Mouse (Mus musculus): ENCODE results near the gene Cyth1. TPM values are rescaled to one million over a fixed set of nuclear protein-coding genes. Genes with fewer than 3 reads are reported as not detected.

The Cyth1 gene
- total RNA-seq, 2 experiments from 2014 or later = 28.6 to 35.8 TPM

DNA sequence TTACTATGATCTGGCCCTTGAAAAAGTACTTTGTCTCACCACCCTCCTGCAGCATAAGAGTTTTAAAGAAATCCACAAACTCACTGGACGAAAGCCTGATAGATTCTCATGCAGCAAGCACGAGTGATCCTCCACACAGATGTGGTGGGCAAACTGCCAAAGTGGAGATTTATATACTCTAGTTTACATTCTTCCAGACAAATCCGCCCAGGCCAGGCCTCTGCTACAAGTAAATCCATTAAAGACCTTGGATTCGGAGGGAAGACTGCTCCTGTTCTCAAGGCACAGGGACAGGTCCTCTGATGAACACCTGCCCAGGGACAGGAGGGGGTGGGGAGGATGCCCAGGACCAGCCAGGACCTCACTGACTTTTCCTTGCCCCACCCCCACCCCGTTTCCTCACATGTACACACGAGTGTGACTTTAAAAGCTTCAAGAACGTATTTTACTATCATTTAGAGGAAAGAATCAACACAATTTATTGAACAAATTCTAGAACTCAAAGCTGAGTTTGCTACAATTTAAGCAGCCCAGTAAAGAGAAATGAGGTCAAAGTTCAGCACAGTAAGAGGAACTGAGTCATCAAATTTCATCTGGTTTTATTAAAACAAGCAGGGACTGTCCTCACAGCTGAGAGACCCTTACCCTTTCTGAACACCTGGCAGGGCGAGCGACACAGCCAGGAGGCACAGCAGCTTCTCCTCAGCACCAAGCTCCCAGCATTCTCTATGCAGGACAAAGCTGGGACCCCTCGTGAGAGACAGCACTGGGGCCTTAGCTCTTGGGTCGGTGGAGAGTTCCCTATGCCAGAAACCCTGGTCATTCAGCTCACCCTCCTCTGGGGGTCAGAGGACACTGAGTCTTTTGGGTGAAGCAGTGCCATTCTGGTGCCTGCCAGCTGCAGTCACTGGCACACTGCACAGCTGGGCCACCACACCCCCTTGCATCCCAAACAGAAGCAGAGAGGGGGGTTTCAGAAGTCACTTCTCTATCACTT is 47.3 kb downstream of the Cyth1 start:
- DNase-seq = no peak

GRCm38 (mm10) chr11:118198296-118198600 is 50.1 kb downstream of the Cyth1 start:
- DNase-seq = no peak

GRCm38 (mm10) chr11:118197508-118198295 is 50.7 kb downstream of the Cyth1 start:
- peak; percentile 48 to 75 for DNase-seq

- peak; percentile 63 to 64 for DNase-seq
Observed at GRCm38 (mm10) chr11:118196824-118197388, 51.5 kb downstream of the Cyth1 start.

- DNase-seq = peak; percentile 82 to 92
Observed at GRCm38 (mm10) chr11:118193390-118194147, 54.8 kb downstream of the Cyth1 start.

DNA sequence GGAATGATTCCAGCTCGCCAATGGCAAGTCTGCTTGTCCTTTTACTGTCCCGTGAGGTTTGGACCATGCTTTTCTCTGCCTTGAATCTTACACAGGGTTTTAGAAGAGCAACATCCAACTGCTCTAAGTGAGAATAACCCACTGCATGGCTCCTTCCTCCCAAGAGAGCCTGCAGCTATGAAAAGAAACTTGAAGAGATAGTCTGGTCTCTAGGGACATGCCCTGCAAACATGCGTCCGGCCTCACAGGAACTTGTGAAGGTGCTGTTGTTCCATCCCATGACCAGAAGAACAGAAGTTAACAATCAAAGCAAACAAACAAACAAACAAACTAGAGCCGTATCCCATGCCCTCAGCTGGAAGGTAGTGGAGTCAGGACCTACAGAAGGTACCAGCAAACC is 55.4 kb downstream of the Cyth1 start:
- DNase-seq = no peak

DNA sequence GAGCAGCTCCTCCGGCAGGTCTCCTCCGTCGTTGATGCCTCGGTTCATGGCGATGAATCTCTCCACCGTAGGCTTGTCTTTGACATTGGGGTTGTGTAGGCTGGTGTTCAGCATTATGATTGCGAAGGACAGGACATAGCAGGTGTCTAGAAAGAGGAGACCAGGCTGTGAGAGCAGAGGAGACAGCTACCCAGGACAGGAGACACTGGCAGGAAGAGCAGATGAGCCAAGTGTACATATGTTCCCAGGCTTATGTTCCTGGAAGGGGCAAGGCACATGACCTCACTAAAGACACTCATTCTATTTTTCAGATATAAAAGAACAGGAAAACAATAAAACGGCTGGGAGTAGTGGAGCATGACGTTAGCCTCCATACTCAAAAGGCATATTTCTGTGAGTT is 65.6 kb downstream of the Cyth1 start:
- no peak for DNase-seq

- DNase-seq = no peak
Observed at GRCm38 (mm10) chr11:118182353-118182752, 66.0 kb downstream of the Cyth1 start.

DNA sequence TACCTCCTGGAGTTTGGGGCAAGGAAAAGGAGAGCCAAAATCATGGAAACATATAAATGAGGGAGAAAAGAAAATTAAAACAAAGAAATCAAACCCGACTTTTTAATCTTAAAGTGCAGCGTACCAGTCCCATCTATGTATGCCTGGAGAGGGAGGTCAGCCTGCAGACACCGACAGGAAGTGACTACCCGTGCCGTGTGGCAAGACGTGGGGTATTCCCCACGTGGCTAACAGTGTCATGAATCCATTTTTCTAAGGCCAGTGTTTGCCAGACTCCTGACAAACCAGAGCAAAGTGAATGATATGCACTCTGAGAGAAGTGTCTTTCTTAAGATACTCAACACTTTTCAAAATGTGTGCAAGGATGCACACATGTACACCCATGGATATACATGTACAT is 68.2 kb downstream of the Cyth1 start:
- DNase-seq = no peak

DNA sequence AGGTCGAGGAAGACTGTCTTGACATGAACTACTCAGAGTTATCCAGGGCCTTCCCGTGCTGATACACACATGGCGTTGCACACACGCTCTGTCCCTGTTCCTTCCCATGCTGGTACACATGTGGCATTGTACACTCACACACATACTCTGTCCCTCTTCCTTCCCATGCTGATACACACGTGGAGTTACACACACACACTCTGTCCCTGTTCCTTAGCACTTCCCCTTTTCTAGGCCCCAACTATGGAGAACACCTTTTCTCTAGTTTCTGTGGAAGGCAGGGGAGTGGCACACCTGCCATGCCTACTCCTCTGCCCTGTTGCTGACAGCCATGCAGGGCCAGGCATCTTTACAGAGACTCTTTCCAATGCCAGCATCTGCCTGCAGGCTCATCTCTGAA is 70.2 kb downstream of the Cyth1 start:
- DNase-seq = no peak

- DNase-seq = no peak
Observed at GRCm38 (mm10) chr11:118174752-118175151, 73.6 kb downstream of the Cyth1 start.

GRCm38 (mm10) chr11:118172768-118173167 is 75.6 kb downstream of the Cyth1 start:
- peak in 1 of 2 experiments; percentile 39 for DNase-seq

DNA sequence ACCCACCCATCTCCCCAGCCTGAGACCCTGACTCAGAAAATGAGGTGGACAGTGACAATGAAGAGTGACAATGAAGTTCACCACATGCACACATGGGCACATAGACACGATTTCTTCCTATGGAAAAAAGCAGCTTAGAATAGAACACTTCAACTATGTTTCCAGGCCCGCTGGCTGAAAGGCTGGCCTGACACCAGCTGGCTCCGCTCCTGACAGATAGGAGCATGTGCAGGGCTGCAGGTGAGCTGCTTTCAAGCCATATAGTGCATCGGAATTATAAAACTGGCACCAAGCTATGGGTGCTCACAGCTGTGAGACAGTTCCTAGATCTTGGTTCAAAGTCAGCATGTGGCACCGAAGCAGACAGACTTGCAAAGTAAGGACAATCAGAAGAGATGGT is 78.1 kb downstream of the Cyth1 start:
- no peak for DNase-seq

- no peak for DNase-seq
Observed at GRCm38 (mm10) chr11:118168714-118169113, 79.7 kb downstream of the Cyth1 start.

DNA sequence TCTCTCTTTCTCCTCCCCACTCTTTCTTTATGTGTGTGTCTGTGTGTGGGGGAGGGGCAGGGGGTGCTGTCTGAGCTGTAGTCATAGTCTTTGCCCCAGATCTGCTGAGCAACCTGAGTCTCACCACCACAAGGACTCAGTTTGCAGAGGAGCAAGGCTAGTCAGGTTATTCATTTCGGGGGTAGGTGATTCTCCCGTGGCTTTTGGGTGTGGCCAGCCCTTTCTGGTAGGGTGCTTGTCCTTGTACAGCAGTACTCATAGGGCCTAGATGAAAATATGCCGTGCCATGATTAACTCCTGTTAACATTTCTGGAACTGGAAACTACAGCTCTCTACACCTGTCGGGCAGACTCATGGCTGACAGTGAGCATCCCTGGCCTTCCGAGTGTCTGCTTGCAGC is 81.8 kb downstream of the Cyth1 start:
- peak; percentile 25 to 49 for DNase-seq

DNA sequence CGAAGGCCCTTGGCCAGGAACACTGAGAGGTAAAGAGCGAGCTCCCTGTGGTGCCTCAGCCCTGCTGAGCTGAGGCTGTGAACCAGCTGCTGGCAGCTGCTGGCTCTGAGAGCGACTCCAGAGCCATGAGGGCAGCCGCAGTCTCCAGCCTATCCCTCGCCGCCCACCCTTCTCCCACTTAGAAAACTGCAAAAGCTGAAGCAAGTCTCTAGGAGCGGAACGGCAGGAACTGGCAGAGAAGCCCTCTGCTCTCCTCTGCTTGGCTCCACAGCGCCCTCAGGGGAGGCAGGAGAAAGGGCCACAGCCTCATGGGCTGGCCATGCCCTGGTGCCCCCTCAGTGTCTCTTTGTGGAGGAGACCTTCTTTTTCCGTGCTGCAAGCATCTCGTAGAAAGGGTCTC is 82.7 kb downstream of the Cyth1 start:
- no peak for DNase-seq

GRCm38 (mm10) chr11:118164566-118164965 is 83.8 kb downstream of the Cyth1 start:
- DNase-seq = no peak

GRCm38 (mm10) chr11:118162245-118162644 is 86.1 kb downstream of the Cyth1 start:
- DNase-seq = no peak

DNA sequence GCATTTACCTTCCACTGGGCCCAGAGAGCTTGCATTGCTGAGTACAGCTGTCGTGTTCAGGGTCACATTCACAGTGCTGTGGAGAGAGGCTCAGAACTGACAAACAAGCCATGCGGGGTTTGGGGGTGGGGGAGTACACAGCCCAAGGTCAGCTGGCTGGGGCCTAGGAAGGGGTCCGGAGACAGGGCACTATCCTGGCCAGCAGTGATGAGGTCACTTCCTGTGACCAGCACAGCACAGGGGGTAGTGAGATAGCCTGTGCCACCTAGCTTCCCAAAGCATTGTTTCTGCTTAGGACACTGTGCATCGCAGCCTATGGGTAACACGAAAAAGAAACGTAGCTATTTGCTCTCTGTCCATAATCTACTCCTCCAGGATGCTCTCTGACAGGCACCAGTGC is 87.2 kb downstream of the Cyth1 start:
- DNase-seq = peak in 1 of 2 experiments; percentile 29

- DNase-seq = peak; percentile 16 to 42
Observed at GRCm38 (mm10) chr11:118160763-118161162, 87.6 kb downstream of the Cyth1 start.

DNA sequence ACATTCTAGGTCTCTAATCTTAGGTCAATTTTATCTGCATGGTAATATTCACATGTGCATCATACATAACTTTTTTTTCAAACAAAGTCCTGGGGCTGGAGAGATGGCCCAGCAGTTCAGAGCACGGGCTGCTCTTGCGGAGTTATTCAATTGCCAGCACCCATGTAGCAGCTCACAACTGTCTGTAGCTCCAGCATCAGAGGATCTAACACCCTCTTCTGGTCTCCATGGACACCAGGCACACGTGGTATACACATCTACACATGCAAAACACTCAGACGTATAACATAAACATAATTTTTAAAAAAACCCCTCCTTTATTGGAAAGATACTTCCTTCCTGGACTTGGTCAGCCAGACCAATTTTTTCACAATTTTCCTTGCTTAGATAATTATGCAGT is 89.6 kb downstream of the Cyth1 start:
- no peak for DNase-seq

DNA sequence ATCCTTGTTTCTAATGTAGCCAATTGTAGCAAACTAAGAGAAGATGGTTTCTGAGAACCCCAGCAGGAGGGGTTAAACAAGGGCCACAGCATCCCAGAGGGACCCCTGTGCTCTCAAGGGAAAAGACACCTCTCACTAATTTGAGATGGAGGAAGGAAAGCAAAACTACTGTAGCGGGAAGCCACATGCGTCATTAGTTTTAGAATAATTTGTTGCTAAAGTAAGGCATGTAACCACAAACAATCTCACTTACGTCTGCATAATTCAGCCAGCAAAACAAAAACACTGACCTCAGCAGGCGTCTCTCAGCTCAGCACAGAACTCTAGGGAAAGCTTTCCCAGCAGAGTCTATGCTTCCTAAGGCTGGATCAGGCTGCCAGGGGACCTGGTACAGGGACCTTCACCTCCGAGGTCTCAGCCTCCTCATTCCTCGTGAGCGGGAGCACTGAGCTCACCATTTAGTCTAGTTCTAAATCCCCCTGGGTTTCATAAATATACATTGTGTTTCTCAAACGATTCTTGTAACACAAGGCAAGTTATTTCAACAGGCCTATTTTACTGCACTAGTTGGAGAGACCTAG is 91.8 kb downstream of the Cyth1 start:
- DNase-seq = no peak
